Mouse (Mus musculus) intestine, postnatal 0 days (tissue): ENCODE results near the gene Htatip2. TPM values are rescaled to one million over a fixed set of nuclear protein-coding genes. Genes with fewer than 3 reads are reported as not detected.

ENCODE experiments used
- ATAC-seq: fragments of 200-750 bp; cut with Nextera tagmentation; 2 replicates; pipeline ENCODE4 v1.8.0; 2017; ENCODE audit warnings: mild to moderate bottlenecking, moderate TSS enrichment, moderate library complexity
- H3K27ac ChIP-seq: fragments of 300-500 bp; sonication (generic); 2 replicates; pipeline ENCODE4 v1.5.1; 2014; ENCODE audit warnings: mild to moderate bottlenecking, low read depth, low read length, moderate library complexity
- H3K27me3 ChIP-seq: fragments of 300-500 bp; sonication (generic); replicated peaks from 2 replicates; pipeline ENCODE4 v1.6.1; 2014; ENCODE audit warnings: low read length, mixed read lengths; ENCODE audit not compliant: control insufficient read depth, insufficient read depth
- H3K36me3 ChIP-seq: fragments of 300-500 bp; sonication (generic); 2 replicates; pipeline ENCODE4 v1.6.1; 2014; ENCODE audit warnings: mild to moderate bottlenecking, moderate library complexity; ENCODE audit not compliant: control insufficient read depth, insufficient read depth
- H3K4me1 ChIP-seq: fragments of 300-500 bp; sonication (generic); replicated peaks from 2 replicates; pipeline ENCODE4 v1.6.1; 2014; ENCODE audit warnings: antibody characterized with exemption, low read length, mixed read lengths; ENCODE audit not compliant: control insufficient read depth, insufficient read depth
- H3K4me2 ChIP-seq: fragments of 300-500 bp; sonication (generic); replicated peaks from 2 replicates; pipeline ENCODE4 v1.6.1; 2014; ENCODE audit warnings: low read depth, mild to moderate bottlenecking, moderate library complexity
- H3K4me3 ChIP-seq: fragments of 300-500 bp; sonication (generic); 2 replicates; pipeline ENCODE4 v1.5.1; 2014; ENCODE audit warnings: low read depth, low read length
- H3K9ac ChIP-seq: fragments of 300-500 bp; sonication (generic); 2 replicates; pipeline ENCODE4 v1.6.1; 2014; ENCODE audit warnings: mild to moderate bottlenecking, low read depth, low read length
- H3K9me3 ChIP-seq: fragments of 300-500 bp; sonication (generic); 2 replicates; pipeline ENCODE4 v1.6.1; 2016; ENCODE audit warnings: mixed run types; ENCODE audit not compliant: control insufficient read depth
- CTCF ChIP-seq: sonication (generic); IDR thresholded peaks from 2 replicates; pipeline ENCODE4 v1.5.1; 2016; ENCODE audit warnings: low read depth, mild to moderate bottlenecking, control low read depth, antibody characterized with exemption, moderate library complexity
- WGBS: fragments of 180-500 bp; shearing (Covaris S2); extraction: QIAGEN DNeasy Blood & Tissue Kit; methylation state at CpG from one replicate; pipeline ENCODE4 v1.1.7; 2014; 5-methylcytosine and 5-hydroxymethylcytosine counted together
- polyA plus RNA-seq: library from polyadenylated mRNA; unstranded; fragments of >200 nt; fragmentation: Nextera tagmentation; extraction: Ambion mirVana; gene quantifications from 2 replicates; pipeline ENCODE4 v1.2.1, GENCODE M21; 2015

Gene Htatip2
- polyA plus RNA-seq, 1 experiment from 2014 or later: 47.5 TPM

DNA sequence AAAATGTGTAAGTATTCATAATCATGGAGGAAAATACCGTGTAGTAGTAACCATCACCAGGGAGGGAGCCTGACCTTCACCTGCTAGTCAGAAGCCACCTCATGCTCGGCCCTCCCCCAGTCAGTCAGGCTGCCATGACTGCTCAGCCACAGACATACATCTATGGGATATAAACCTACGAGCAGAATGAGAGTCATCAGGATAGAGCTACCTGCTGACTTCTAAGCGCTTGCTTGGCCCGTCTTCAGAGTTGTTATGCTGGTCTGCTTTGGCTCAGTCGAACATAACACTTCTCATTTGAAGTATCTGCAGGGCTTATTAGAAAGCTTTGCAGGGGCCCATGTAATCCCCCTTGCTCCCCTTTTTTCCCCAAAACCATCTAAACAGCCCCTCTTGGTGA is 44.6 kb downstream of the Htatip2 start:
- no peak overlapping the region for H3K4me2 ChIP-seq
- H3K9ac ChIP-seq: no peak overlapping the region
- no peaks in the 10 kb centered on the region for H3K4me1 ChIP-seq
- 92% methylated on average over 6 of the region's 6 CpGs for WGBS
- TF ChIP-seq CTCF: no peak
- H3K36me3 ChIP-seq: peaks cover 49% of the 10 kb centered on the region; the same call in 1 of the 2 replicates
- no peak for ATAC-seq
- H3K9me3 ChIP-seq: no peaks in the 10 kb centered on the region
- H3K4me3 ChIP-seq: no peak overlapping the region
- H3K27ac ChIP-seq: no peak overlapping the region
- H3K27me3 ChIP-seq: no peaks in the 10 kb centered on the region

DNA sequence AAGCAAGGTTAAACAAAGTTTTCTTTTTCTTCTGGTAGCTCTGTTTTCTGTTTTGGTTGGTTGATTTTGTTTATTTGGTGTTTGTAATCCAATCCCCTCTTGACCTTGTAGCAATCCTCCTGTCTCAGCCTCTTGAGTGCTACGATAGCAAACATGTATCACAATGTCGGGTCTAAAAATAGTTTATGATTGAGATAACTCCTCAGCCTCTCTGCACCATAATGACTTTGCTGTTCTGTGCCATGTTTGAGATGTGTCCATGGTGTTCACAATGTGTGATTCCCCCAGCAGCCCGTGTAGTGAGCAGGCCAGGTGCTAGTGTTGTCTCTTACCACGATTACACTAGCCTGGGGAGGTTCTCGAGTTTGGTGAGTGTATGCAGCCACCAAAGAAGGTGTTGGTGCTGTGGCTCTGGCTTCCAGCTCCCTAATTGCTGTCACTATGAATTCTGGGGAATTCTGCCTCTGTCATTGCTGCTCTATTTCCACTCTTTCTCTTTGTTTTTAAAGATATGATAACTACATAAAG is 45.8 kb downstream of the Htatip2 start:
- H3K27ac ChIP-seq: no peak overlapping the region
- H3K36me3 ChIP-seq: peaks cover 43% of the 10 kb centered on the region; the same call in 1 of the 2 replicates
- no peak for TF ChIP-seq CTCF
- H3K9me3 ChIP-seq: no peaks in the 10 kb centered on the region
- H3K4me2 ChIP-seq: no peak overlapping the region
- WGBS: 61% methylated on average over 5 of the region's 5 CpGs
- H3K4me1 ChIP-seq: no peaks in the 10 kb centered on the region
- ATAC-seq: no peak
- no peaks in the 10 kb centered on the region for H3K27me3 ChIP-seq
- no peak overlapping the region for H3K9ac ChIP-seq
- H3K4me3 ChIP-seq: no peak overlapping the region

DNA sequence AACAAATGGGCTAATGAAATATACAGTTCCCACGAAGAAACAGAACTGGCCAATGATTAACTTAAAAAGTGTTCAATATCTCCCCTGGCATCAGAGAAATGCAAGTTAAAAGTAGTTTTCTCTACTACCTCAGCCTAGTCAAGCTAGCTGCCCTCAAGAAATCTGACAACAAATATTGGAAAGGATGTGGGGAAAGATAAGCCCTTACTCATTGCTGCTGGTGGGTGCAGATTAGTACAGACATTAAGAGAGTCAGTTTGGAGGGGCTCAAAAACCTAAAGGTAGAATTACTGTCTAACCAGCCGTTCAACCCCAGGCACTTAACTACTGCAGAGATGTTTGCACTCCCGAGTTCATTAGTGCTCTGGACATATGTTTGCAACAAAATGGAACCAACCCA is 46.7 kb downstream of the Htatip2 start:
- whole genome bisulfite sequencing: 33% methylated on average over 3 of the region's 3 CpGs
- Histone ChIP-seq H3K27me3 (no peaks in the 10 kb centered on the region), H3K9me3 (no peaks in the 10 kb centered on the region), H3K4me1 (no peaks in the 10 kb centered on the region), H3K36me3 (peaks cover 36% of the 10 kb centered on the region; the same call in 1 of the 2 replicates), H3K9ac (no peak overlapping the region), H3K27ac (no peak overlapping the region), H3K4me2 (no peak overlapping the region), H3K4me3 (no peak overlapping the region)
- ATAC-seq: no peak
- TF ChIP-seq CTCF: no peak

DNA sequence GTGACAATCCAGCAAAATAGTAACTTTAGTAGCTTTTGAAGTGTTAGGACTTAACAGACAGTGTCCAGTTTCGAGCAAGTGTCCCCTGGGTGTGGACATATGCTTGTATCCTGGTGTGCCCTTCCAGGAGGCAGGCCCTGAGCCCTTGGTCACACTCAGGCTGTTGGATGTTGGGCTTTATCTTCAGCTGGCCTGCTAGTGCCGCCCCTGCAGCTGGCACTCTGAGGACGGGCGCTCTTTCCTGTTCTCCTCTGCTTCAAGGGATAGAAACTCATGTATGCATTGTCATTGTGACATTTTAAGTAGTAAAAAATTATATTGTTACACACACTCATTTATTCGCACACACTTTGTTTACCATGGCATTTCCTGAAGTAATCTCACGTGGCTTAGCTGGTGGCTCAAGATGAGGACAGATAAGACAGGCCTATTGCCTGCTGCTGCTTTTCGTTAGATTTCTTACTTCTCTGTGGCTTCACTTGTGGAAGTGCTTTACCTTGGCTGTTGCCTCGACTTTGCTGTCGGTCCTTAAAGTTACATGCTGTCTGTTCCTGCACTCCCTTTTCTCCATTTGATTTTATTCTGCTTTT is 48.3 kb downstream of the Htatip2 start:
- no peak overlapping the region for H3K4me3 ChIP-seq
- H3K27me3 ChIP-seq: no peaks in the 10 kb centered on the region
- no peak for TF ChIP-seq CTCF
- H3K36me3 ChIP-seq: peaks cover 23% of the 10 kb centered on the region; the same call in 1 of the 2 replicates
- no peaks in the 10 kb centered on the region for H3K4me1 ChIP-seq
- H3K9ac ChIP-seq: no peak overlapping the region
- no peak overlapping the region for H3K27ac ChIP-seq
- WGBS: 71% methylated on average over 9 of the region's 9 CpGs
- ATAC-seq: no peak
- no peaks in the 10 kb centered on the region for H3K9me3 ChIP-seq
- H3K4me2 ChIP-seq: no peak overlapping the region

DNA sequence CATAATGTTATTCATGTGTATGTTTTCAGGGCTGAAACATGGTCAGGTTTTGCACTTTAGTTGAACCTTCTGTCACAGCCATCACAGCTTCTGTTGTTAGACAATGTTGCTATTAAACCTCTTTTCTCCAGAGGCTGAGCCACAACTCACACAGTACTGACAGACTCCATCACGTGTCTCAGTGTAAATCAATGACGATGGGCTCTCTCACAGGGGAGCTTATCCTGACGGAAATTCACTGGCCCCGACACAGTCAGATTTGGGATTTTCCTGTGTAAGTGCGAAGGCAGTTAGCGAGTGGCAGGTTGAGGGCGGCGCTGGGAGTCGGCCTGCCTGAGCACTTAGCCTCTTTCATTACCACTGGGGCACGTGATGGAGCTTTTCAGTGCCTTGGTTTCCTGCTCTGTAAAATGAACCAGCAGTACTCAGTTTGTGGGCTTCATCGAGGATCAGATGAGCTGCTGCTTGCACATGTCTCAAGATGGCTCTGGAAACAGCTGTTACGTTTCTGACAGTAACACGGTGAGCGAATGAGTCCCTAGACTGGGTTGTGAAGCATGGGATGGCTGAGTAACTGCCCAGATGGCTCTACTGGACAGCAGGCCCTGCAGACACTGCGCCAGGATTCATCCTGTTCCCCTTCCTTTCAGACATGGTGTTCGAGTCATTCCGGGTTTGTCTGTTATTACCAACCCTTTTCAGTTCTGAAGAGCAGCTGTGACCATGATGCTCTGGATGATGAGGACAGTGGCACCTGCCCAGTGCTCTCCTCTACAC is 49.1 kb downstream of the Htatip2 start:
- Histone ChIP-seq H3K4me1 (no peaks in the 10 kb centered on the region), H3K27ac (no peak overlapping the region), H3K36me3 (peaks cover 20% of the 10 kb centered on the region; the same call in 1 of the 2 replicates), H3K27me3 (no peaks in the 10 kb centered on the region), H3K9me3 (no peaks in the 10 kb centered on the region), H3K4me3 (no peak overlapping the region), H3K9ac (no peak overlapping the region), H3K4me2 (no peak overlapping the region)
- WGBS: 89% methylated on average over 17 of the region's 17 CpGs
- no peak for ATAC-seq
- no peak for TF ChIP-seq CTCF

DNA sequence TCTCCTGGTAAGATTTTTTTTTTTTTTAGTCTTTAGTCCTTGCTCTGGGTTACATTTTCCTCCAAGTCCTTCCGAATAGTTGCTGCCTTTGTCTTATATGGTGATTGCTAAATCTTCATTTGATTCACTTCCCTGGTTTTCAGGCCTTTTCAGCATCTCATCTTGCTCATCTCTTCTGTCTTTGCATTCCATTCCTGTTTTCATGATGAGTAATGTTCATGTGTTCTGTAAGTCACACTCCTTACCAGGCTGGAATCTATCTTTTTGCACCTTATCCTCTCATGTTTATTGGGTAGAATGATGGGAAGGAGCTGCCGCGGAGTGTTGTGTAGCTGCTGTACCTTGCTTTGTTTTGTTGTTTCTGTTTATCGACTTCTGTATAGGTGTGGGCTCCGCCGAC is 50.2 kb downstream of the Htatip2 start:
- no peaks in the 10 kb centered on the region for H3K27me3 ChIP-seq
- no peak overlapping the region for H3K4me3 ChIP-seq
- H3K9me3 ChIP-seq: no peaks in the 10 kb centered on the region
- TF ChIP-seq CTCF: no peak
- no peaks in the 10 kb centered on the region for H3K4me1 ChIP-seq
- no peak overlapping the region for H3K4me2 ChIP-seq
- no peak overlapping the region for H3K27ac ChIP-seq
- H3K36me3 ChIP-seq: peaks cover 21% of the 10 kb centered on the region; the same call in 1 of the 2 replicates
- no peak overlapping the region for H3K9ac ChIP-seq
- WGBS: 89% methylated on average over 6 of the region's 6 CpGs
- no peak for ATAC-seq
